Mouse (Mus musculus) right cerebral cortex, postnatal 4 days (tissue): ENCODE data around the gene Coro2a.
A peak's percentile ranks its signal among the peaks of the same experiment; 100 is the strongest.
"Not testable (repeated sequence)": the region's sequence is repeated elsewhere in the genome, so short reads cannot be mapped to it uniquely, and the experiment has no call there.

Experiments
- DNase-seq: peaks from one replicate; pipeline ENCODE4 v3.0.0-alpha.2; 2022

Coro2a gene

GRCm38 (mm10) chr4:46611181-46611580 lies 9.2 kb upstream of the Coro2a start:
- DNase-seq, result peak; percentile 91

GRCm38 (mm10) chr4:46607601-46608000 lies 5.6 kb upstream of the Coro2a start:
- no peak for DNase-seq

- DNase-seq, result no peak
Observed at GRCm38 (mm10) chr4:46605451-46605850, 3.4 kb upstream of the Coro2a start.

GRCm38 (mm10) chr4:46602704-46603103 lies 702 bp upstream of the Coro2a start:
- no peak for DNase-seq

- peak; percentile 54 for DNase-seq
Observed at GRCm38 (mm10) chr4:46601258-46601843, 651 bp downstream of the Coro2a start.

- peak; percentile 5 for DNase-seq
Observed at GRCm38 (mm10) chr4:46600473-46601257, 1.3 kb downstream of the Coro2a start.

- not testable (repeated sequence) for DNase-seq
Observed at GRCm38 (mm10) chr4:46599609-46600008, 2.4 kb downstream of the Coro2a start.

- peak; percentile 3 for DNase-seq
Observed at GRCm38 (mm10) chr4:46598981-46599380, 3.0 kb downstream of the Coro2a start.

- peak; percentile 1 for DNase-seq
Observed at GRCm38 (mm10) chr4:46598111-46598510, 3.9 kb downstream of the Coro2a start.

GRCm38 (mm10) chr4:46597286-46597961 lies 4.6 kb downstream of the Coro2a start:
- peak; percentile 1 for DNase-seq

- DNase-seq, result no peak
Observed at GRCm38 (mm10) chr4:46596398-46596797, 5.6 kb downstream of the Coro2a start.

- no peak for DNase-seq
Observed at GRCm38 (mm10) chr4:46594131-46594530, 7.9 kb downstream of the Coro2a start.

- no peak for DNase-seq
Observed at GRCm38 (mm10) chr4:46593472-46593871, 8.5 kb downstream of the Coro2a start.

GRCm38 (mm10) chr4:46591833-46592520 lies 10.0 kb downstream of the Coro2a start:
- DNase-seq, result peak; percentile 8

GRCm38 (mm10) chr4:46590810-46591209 lies 11.2 kb downstream of the Coro2a start:
- DNase-seq, result no peak

- no peak for DNase-seq
Observed at GRCm38 (mm10) chr4:46589946-46590684, 11.9 kb downstream of the Coro2a start.

- no peak for DNase-seq
Observed at GRCm38 (mm10) chr4:46589151-46589550, 12.9 kb downstream of the Coro2a start.

GRCm38 (mm10) chr4:46586473-46586872 lies 15.5 kb downstream of the Coro2a start:
- no peak for DNase-seq

- no peak for DNase-seq
Observed at GRCm38 (mm10) chr4:46585811-46586190, 16.2 kb downstream of the Coro2a start.

- no peak for DNase-seq
Observed at GRCm38 (mm10) chr4:46585041-46585810, 16.8 kb downstream of the Coro2a start.

- not testable (repeated sequence) for DNase-seq
Observed at GRCm38 (mm10) chr4:46584536-46584935, 17.5 kb downstream of the Coro2a start.

- not testable (repeated sequence) for DNase-seq
Observed at GRCm38 (mm10) chr4:46584084-46584483, 17.9 kb downstream of the Coro2a start.
